Mouse (Mus musculus) heart, postnatal 0 days (tissue): Measurements from ENCODE around the gene Galnt6. TPM values are rescaled to one million over a fixed set of nuclear protein-coding genes. Genes with fewer than 3 reads are reported as not detected.
A peak's percentile ranks its signal among the peaks of the same experiment; 100 is the strongest.

ENCODE experiments used
- ATAC-seq: fragments of 200-750 bp; cut with Nextera tagmentation; 2 replicates; pipeline ENCODE4 v1.8.0; 2017; ENCODE audit warnings: low read depth, moderate number of reproducible peaks, moderate library complexity; ENCODE audit not compliant: insufficient read depth
- DNase-seq: peaks from one replicate; pipeline ENCODE4 v3.0.0-alpha.2; 2016; ENCODE audit warnings: low spot score
- H3K27ac ChIP-seq: fragments of 300-500 bp; sonication (generic); 2 replicates; pipeline ENCODE4 v1.5.1; 2014; ENCODE audit warnings: low read depth, mild to moderate bottlenecking
- H3K27me3 ChIP-seq: fragments of 300-500 bp; sonication (generic); 2 replicates; pipeline ENCODE4 v1.6.1; 2014; ENCODE audit warnings: low read length, mixed read lengths; ENCODE audit not compliant: control insufficient read depth, insufficient read depth
- H3K36me3 ChIP-seq: fragments of 300-500 bp; sonication (generic); replicated peaks from 2 replicates; pipeline ENCODE4 v1.6.1; 2014; ENCODE audit warnings: low read length, mixed read lengths; ENCODE audit not compliant: control insufficient read depth, insufficient read depth
- H3K4me1 ChIP-seq: fragments of 300-500 bp; sonication (generic); 2 replicates; pipeline ENCODE4 v1.6.1; 2014; ENCODE audit warnings: antibody characterized with exemption; ENCODE audit not compliant: control insufficient read depth, insufficient read depth
- H3K4me2 ChIP-seq: fragments of 300-500 bp; sonication (generic); 2 replicates; pipeline ENCODE4 v1.6.1; 2014; ENCODE audit warnings: low read depth, mild to moderate bottlenecking, low read length, moderate library complexity
- H3K4me3 ChIP-seq: fragments of 300-500 bp; sonication (generic); 2 replicates; pipeline ENCODE4 v1.5.1; 2014; ENCODE audit warnings: low read depth, low read length
- H3K9ac ChIP-seq: fragments of 300-500 bp; sonication (generic); replicated peaks from 2 replicates; pipeline ENCODE4 v1.6.1; 2014; ENCODE audit warnings: low read depth, low read length, mixed read lengths
- H3K9me3 ChIP-seq: fragments of 300-500 bp; sonication (generic); replicated peaks from 2 replicates; pipeline ENCODE4 v1.6.1; 2016; ENCODE audit warnings: low read length; ENCODE audit not compliant: control insufficient read depth
- CTCF ChIP-seq: IDR thresholded peaks from 2 replicates; pipeline ENCODE4 v1.5.1; 2016; ENCODE audit warnings: antibody characterized with exemption, control low read depth, low read depth
- EP300 ChIP-seq: IDR thresholded peaks from 2 replicates; pipeline ENCODE4 v1.6.1; 2016; ENCODE audit warnings: antibody characterized with exemption, low read depth
- WGBS: fragments of 180-500 bp; shearing (Covaris S2); extraction: QIAGEN DNeasy Blood & Tissue Kit; methylation state at CpG from one replicate; pipeline ENCODE4 v1.1.7; 2014; 5-methylcytosine and 5-hydroxymethylcytosine counted together
- polyA plus RNA-seq: library from polyadenylated mRNA; unstranded; fragments of >200 nt; fragmentation: Nextera tagmentation; extraction: Ambion mirVana; gene quantifications from 2 replicates; pipeline ENCODE4 v1.2.1, GENCODE M21; 2015
- total RNA-seq: library from RNA; depleted of rRNA; stranded (reverse); fragments of >200 nt; gene quantifications from 2 replicates; pipeline ENCODE4 v1.2.3, GENCODE M21; 2014; ENCODE audit warnings: low replicate concordance

The Galnt6 gene
- total and polyA plus RNA-seq, 2 experiments from 2014 or later = 0.46 to 0.92 TPM

DNA sequence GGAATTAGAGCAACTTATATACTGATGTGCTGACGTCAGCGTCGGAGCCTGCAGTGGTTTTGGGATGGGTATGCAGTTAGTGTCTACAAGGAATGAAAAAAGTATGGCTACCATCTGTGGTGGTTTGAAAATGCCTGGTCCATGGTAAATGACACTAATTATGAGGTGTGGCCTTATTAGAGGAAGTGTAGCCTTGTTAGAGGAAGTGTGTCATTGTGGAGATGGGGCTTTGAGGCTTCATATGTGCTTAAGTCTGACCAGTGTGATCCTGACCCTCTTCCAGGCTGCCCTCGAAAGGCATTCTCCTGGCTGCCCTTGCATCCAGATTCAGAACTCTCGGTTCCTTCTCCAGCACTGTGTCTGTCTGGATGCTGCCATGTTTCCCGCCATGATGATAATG lies 14.1 kb upstream of the Galnt6 start:
- WGBS = 84% methylated on average over 6 of the region's 6 CpGs
- no peak overlapping the region for H3K4me2 ChIP-seq
- H3K4me1 ChIP-seq = peaks cover 7% of the 10 kb centered on the region; the same call in 1 of the 2 replicates
- no peaks in the 10 kb centered on the region for H3K36me3 ChIP-seq
- H3K9me3 ChIP-seq = no peaks in the 10 kb centered on the region
- H3K4me3 ChIP-seq = no peak overlapping the region
- H3K27me3 ChIP-seq = no peaks in the 10 kb centered on the region
- TF ChIP-seq CTCF (no peak), EP300 (no peak)
- DNase-seq (no peak), ATAC-seq (no peak)
- H3K9ac ChIP-seq = no peak overlapping the region
- no peak overlapping the region for H3K27ac ChIP-seq

DNA sequence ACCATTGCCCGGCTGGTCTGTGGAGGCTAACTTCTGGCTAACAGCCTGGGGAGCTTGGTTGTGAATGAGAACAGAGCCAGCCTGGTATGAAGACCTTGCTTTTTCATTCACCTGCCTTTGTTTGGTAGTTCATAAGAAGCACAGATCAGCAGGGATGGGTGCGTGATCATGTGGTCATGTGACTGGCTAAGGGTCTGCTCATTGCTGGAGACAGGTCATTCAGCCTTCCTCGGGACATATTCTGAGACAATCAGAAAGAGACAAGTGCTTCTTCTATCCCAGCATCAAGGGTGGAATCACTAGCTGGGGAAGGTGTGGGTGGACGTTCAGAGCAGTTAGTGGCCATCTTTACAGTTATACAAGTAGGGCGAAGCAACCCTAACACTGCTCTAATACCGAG lies 10.3 kb upstream of the Galnt6 start:
- Histone ChIP-seq H3K27me3 (no peaks in the 10 kb centered on the region), H3K27ac (no peak overlapping the region), H3K4me2 (no peak overlapping the region), H3K9me3 (no peaks in the 10 kb centered on the region), H3K4me3 (no peak overlapping the region), H3K9ac (no peak overlapping the region), H3K36me3 (no peaks in the 10 kb centered on the region), H3K4me1 (no peaks in the 10 kb centered on the region)
- TF ChIP-seq EP300 (no peak), CTCF (no peak)
- WGBS = 83% methylated on average over 6 of the region's 6 CpGs
- no peak for ATAC-seq
- DNase-seq = no peak

DNA sequence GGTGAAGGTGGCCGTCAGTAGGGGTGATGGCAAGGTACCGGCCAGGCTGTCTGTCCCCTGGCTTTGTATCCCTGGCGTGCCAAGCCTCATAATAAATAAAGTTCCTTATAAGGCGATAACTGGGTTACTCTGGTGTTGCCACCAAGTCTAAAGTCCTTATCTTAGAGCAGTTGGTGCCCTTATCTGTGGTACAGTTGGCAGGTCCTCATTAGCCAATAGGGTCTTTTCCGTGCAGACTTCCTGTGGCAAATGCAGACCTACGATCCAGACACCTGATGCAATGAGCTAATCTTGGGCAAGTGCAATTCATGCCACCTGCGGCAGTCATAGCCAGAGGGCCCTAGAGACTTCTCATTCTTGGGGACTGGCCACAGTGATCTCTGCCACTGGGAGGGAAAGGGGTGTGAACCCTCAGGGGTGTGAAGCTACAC lies 9.2 kb upstream of the Galnt6 start:
- no peak overlapping the region for H3K4me2 ChIP-seq
- H3K4me3 ChIP-seq = no peak overlapping the region
- ATAC-seq (peak; percentile 44; the same call in 1 of the 2 replicates), DNase-seq (no peak)
- no peaks in the 10 kb centered on the region for H3K4me1 ChIP-seq
- no peaks in the 10 kb centered on the region for H3K9me3 ChIP-seq
- 52% methylated on average over 7 of the region's 7 CpGs for WGBS
- H3K27me3 ChIP-seq = no peaks in the 10 kb centered on the region
- H3K9ac ChIP-seq = no peak overlapping the region
- H3K36me3 ChIP-seq = no peaks in the 10 kb centered on the region
- H3K27ac ChIP-seq = no peak overlapping the region
- TF ChIP-seq EP300 (no peak), CTCF (no peak)

GRCm38 (mm10) chr15:100737667-100738066 lies 8.5 kb upstream of the Galnt6 start:
- H3K4me3 ChIP-seq = no peak overlapping the region
- no peaks in the 10 kb centered on the region for H3K27me3 ChIP-seq
- H3K4me2 ChIP-seq = no peak overlapping the region
- H3K9ac ChIP-seq = no peak overlapping the region
- no peaks in the 10 kb centered on the region for H3K4me1 ChIP-seq
- WGBS = 77% methylated on average over 3 of the region's 3 CpGs
- no peaks in the 10 kb centered on the region for H3K36me3 ChIP-seq
- H3K27ac ChIP-seq = no peak overlapping the region
- ATAC-seq (no peak), DNase-seq (no peak)
- H3K9me3 ChIP-seq = no peaks in the 10 kb centered on the region
- no peak for TF ChIP-seq EP300
- TF ChIP-seq CTCF = no peak

DNA sequence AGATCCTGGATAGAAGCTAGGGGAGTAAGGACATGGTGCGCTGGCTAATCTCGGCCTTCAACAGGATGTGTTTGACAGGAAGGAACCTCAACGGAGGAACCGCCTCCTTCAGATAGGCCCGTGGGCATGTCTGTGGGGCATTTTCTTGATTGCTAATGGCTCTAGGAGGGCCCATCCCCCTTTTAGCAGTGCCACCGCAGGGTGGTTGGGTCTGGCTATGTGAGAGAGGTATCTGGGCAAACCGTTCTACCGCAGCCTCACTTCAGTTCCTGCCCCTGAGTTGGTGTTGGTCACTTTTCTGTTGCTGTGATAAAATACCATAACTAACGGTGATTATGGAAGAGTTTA lies 6.8 kb upstream of the Galnt6 start:
- H3K4me3 ChIP-seq = no peak overlapping the region
- H3K36me3 ChIP-seq = no peaks in the 10 kb centered on the region
- no peak overlapping the region for H3K9ac ChIP-seq
- H3K4me2 ChIP-seq = no peak overlapping the region
- H3K9me3 ChIP-seq = no peaks in the 10 kb centered on the region
- TF ChIP-seq EP300 (no peak), CTCF (no peak)
- DNase-seq (no peak), ATAC-seq (0 out of 2 replicates have a peak, but pooled peaks have one; percentile 17)
- 61% methylated on average over 9 of the region's 9 CpGs for WGBS
- no peak overlapping the region for H3K27ac ChIP-seq
- no peaks in the 10 kb centered on the region for H3K4me1 ChIP-seq
- no peaks in the 10 kb centered on the region; the same call in 1 of the 2 replicates for H3K27me3 ChIP-seq

- no peak overlapping the region for H3K27ac ChIP-seq
- TF ChIP-seq CTCF = no peak
- TF ChIP-seq EP300 = no peak
- no peak overlapping the region for H3K4me3 ChIP-seq
- H3K4me2 ChIP-seq = no peak overlapping the region
- DNase-seq (no peak), ATAC-seq (0 out of 2 replicates have a peak, but pooled peaks have one; percentile 22)
- no peak overlapping the region for H3K9ac ChIP-seq
- no peaks in the 10 kb centered on the region for H3K9me3 ChIP-seq
- no peaks in the 10 kb centered on the region for H3K4me1 ChIP-seq
- WGBS = 77% methylated on average over 14 of the region's 15 CpGs
- no peaks in the 10 kb centered on the region for H3K36me3 ChIP-seq
- peaks cover 5% of the 10 kb centered on the region for H3K27me3 ChIP-seq
Measured at GRCm38 (mm10) chr15:100735095-100735952, 6.1 kb upstream of the Galnt6 start.
